In the genomic region with DNA sequence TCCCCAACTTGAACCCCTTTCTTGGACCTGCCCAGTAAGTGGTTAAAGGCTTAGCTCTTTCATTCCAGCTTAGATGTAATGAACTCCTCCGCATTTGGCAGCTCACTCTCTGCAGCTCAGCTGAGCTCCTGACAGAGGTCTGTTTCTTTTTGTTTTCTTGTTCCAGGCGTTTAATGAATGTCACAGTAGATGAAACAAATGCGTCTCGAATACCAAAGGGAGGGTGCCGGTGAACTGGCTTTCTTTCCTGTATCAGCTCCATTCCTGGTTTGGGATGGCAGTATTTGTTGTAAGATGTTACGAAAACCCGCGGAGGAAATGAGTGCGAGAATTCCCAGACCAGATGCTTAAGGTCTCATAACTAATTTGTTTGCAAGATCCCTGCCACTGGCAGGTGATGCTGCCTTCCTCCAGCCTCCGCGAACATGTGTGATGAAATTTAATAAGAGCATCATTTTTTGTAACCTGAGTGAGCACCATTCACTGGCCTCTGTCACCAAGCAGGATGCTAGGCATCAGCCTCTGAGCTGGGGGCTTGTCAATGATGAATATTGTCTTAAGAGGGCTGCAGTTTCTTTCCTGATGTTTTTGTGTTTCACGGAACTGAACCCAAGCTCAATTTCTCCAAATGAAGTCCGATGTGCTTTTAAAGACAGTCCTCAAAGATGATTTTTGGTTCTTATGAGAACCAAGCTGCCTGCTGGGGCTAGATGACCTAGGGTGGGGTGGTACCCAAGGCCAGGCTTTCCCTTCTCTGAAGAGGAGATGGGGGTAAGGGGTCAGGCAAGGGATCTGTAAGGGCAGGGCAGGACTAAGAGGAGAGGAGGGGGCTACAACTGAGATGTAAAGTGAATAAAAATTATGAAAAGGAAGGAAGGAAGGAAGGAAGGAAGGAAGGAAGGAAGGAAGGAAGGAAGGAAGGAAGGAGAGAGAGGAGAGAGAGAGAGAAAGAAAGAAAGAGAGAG, we compare ENCODE assay signal across 9 mouse cellular contexts.
DNase-seq lines count a peak whose midpoint lies in the region; ATAC-seq and TF ChIP-seq lines count a peak whose summit lies in the region.
"Had no signal": no experiment of that assay in that cellular context is flagged by ENCODE, and none has a peak within 500 bp of the region (broad histone marks: within the 10 kb centered on the region; RNA-seq: fewer than 3 reads in every experiment).

No protein-coding gene starts in this region.

- no peak for TF ChIP-seq CTCF in forebrain, postnatal 0 days (IDR thresholded peaks at IDR 0.05; ENCODE audit: low read depth)

- H3K4me2 ChIP-seq in midbrain, embryonic 11.5 days = no peak overlapping the region
- H3K4me2 ChIP-seq in forebrain, postnatal 0 days (ENCODE audit: low read depth) = peak overlapping the region; percentile 28
- H3K4me2 ChIP-seq: liver, embryonic 15.5 days had no signal

- H3K9ac ChIP-seq in midbrain, embryonic 11.5 days (ENCODE audit: low read length) = no peak overlapping the region
- no peak overlapping the region for H3K9ac ChIP-seq in forebrain, postnatal 0 days
- H3K9ac ChIP-seq: liver, embryonic 15.5 days had no signal

- no peaks in the 10 kb centered on the region for H3K36me3 ChIP-seq in midbrain, embryonic 11.5 days (ENCODE audit: control insufficient read depth, insufficient read depth, low read length)
- H3K36me3 ChIP-seq in midbrain, embryonic 10.5 days = no peaks in the 10 kb centered on the region
- no peaks in the 10 kb centered on the region for H3K36me3 ChIP-seq in forebrain, postnatal 0 days (ENCODE audit: insufficient read depth)
- H3K36me3 ChIP-seq: liver, embryonic 15.5 days had no signal

- DNase-seq in midbrain, embryonic 11.5 days (ENCODE audit: low spot score, missing footprints) = peak; percentile 66
- DNase-seq in midbrain, embryonic 10.5 days (ENCODE audit: low spot score) = no peak
- peak; percentile 26 for DNase-seq in forebrain, postnatal 0 days
- DNase-seq in layer of hippocampus, postnatal 36 days = peak; percentile 2 to 5
- peak; percentile 1 to 2 for DNase-seq in right cerebral cortex, postnatal 36 days (ENCODE audit: low spot score in 2 of 2)
- DNase-seq in spleen, postnatal 14 days (ENCODE audit: low spot score in 2 of 2) = no peak
- DNase-seq in cerebellum, postnatal 4 days (ENCODE audit: low spot score in 2 of 2) = no peak
- no peak for DNase-seq in heart, adult 9 months (ENCODE audit: low spot score in 2 of 2)

- H3K4me3 ChIP-seq in midbrain, embryonic 11.5 days (ENCODE audit: low read depth, low read length) = no peak overlapping the region
- no peak overlapping the region for H3K4me3 ChIP-seq in midbrain, embryonic 10.5 days
- H3K4me3 ChIP-seq in forebrain, postnatal 0 days (ENCODE audit: low read depth, low read length) = no peak overlapping the region
- H3K4me3 ChIP-seq: liver, embryonic 15.5 days had no signal

- no peak overlapping the region for H3K27ac ChIP-seq in midbrain, embryonic 11.5 days (ENCODE audit: low read depth, low read length)
- no peak overlapping the region for H3K27ac ChIP-seq in midbrain, embryonic 10.5 days (replicated peaks)
- H3K27ac ChIP-seq in forebrain, postnatal 0 days (ENCODE audit: low read depth, low read length) = no peak overlapping the region
- H3K27ac ChIP-seq: liver, embryonic 15.5 days had no signal

- no peaks in the 10 kb centered on the region for H3K9me3 ChIP-seq in midbrain, embryonic 11.5 days (ENCODE audit: control insufficient read depth, low read length)
- no peaks in the 10 kb centered on the region for H3K9me3 ChIP-seq in midbrain, embryonic 10.5 days (replicated peaks)
- H3K9me3 ChIP-seq in forebrain, postnatal 0 days (ENCODE audit: low read length) = no peaks in the 10 kb centered on the region
- H3K9me3 ChIP-seq: liver, embryonic 15.5 days had no signal

- H3K4me1 ChIP-seq in midbrain, embryonic 11.5 days (ENCODE audit: control insufficient read depth, insufficient read depth, low read length) = no peaks in the 10 kb centered on the region
- peaks cover 17% of the 10 kb centered on the region for H3K4me1 ChIP-seq in midbrain, embryonic 10.5 days
- no peaks in the 10 kb centered on the region for H3K4me1 ChIP-seq in forebrain, postnatal 0 days (ENCODE audit: insufficient read depth)
- H3K4me1 ChIP-seq: liver, embryonic 15.5 days had no signal

- no peak for ATAC-seq in midbrain, embryonic 11.5 days (ENCODE audit: low FRiP score)
- ATAC-seq in forebrain, postnatal 0 days = no peak

- WGBS in midbrain, embryonic 11.5 days = 34% methylated on average over 13 of the region's 13 CpGs
- WGBS in midbrain, embryonic 10.5 days = 42% methylated on average over 13 of the region's 13 CpGs
- WGBS in forebrain, postnatal 0 days = 17% methylated on average over 13 of the region's 13 CpGs

- H3K27me3 ChIP-seq in midbrain, embryonic 11.5 days (ENCODE audit: control insufficient read depth, insufficient read depth, low read length) = no peaks in the 10 kb centered on the region
- no peaks in the 10 kb centered on the region for H3K27me3 ChIP-seq in midbrain, embryonic 10.5 days (ENCODE audit: low read depth, poor library complexity, severe bottlenecking)
- no peaks in the 10 kb centered on the region for H3K27me3 ChIP-seq in forebrain, postnatal 0 days (ENCODE audit: insufficient read depth, low read length)
- H3K27me3 ChIP-seq: liver, embryonic 15.5 days had no signal

Comparison
In these comparisons a context has a peak if more than half of its experiments do, and no peak if none do; other contexts are left out.
1. DNase-seq: peak in midbrain, embryonic 11.5 days (single experiment), forebrain, postnatal 0 days (single experiment), layer of hippocampus, postnatal 36 days (2 of 2) and right cerebral cortex, postnatal 36 days (2 of 2); none in midbrain, embryonic 10.5 days (single experiment), spleen, postnatal 14 days (0 of 2), cerebellum, postnatal 4 days (0 of 2) and heart, adult 9 months (0 of 2).